Mouse (Mus musculus) c-Kit-positive CD71-positive TER-119-positive erythroid progenitor cells, embryonic 14.5 days (primary cell): ENCODE measurements around the gene Tmem239.

Experiments
- DNase-seq: peaks from one replicate; pipeline ENCODE4 v3.0.0-alpha.2; 2013; ENCODE audit warnings: low spot score

Tmem239 gene

DNA sequence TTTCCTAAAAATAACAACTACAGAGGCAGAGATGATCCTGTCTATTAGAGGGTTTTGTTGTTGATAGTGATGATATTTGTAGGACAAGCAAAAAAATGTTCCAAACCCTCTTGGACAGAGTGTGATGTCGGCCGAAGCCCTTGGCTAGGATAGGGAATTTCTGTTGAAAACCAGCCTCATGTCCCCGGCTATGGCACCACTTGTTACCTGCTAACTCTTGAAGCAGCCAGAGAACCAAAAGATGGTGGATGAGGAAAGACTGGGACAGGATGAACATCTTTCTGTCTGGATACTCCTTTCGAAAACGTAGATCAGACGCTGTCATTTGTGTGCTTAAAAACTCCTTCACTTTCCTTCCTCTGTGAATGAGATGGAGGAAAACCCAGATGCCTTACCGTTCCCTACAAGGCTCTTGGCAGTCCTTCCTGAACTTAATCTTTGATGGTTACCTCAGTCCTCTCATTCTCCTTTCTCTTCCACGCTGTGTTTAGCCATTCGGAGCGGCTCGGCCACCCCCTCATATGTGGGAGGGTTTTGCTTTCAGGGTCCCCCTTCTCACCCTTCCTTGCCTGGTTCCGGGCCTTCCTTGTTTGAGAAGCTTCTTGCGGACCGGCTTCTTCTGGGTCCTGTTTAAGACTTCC lies 44.9 kb downstream of the Tmem239 start:
- DNase-seq = no peak

DNA sequence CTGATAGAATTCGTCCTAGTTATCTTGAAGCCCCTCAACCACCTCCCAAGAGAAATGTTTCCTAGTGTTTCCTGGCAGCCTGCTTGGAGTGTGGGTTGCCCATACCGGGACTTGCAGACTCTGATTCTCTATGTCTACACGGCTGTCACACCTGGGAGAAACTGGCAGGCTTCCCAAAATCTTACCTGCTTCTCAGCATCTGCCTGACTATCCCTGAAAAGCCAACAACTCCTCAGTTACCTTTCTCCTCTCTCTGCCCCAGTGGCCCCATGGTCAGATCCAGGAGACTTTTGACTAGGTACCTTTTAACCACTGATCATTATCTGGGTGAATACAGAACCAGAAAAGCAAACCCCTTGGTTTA lies 45.4 kb downstream of the Tmem239 start:
- DNase-seq = no peak

DNA sequence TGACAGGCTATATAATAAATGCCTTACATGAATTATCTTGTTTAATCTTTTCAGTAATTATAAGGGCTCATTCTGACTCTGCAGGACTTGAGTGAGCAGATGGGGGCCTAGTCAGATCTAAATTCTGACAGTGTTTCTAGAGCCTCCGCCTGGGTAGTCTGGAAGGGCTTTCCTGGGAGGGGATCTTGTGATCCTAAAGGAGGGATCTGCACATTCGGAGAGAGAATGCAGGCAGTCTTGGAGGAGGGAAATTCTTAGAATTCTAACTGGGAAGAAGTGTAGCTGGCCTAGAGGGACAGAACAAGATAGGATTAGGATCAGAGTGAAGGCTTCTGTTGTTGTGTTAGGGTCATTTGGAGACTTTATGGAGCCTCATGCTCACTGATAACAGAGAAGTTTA lies 46.0 kb downstream of the Tmem239 start:
- DNase-seq = no peak

DNA sequence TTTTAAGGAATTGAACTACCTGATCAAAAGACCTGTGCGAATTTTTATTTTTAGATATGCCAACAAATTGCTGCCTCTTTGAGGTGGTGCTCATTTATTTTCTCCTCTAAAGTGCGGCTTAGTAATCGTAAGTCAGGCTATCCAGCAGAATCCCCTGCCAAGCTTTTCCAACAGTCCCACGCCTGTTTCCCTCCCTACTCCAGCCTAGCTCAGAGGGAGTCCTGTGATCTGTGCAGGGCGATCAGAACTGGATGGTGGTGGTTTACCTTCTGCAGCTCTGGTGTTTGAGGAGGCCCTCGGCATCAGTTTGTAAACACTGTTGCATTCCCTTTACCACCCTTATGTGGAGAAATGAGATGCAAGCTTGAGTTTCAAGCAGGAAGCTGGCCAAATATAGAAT lies 47.1 kb downstream of the Tmem239 start:
- DNase-seq = no peak

DNA sequence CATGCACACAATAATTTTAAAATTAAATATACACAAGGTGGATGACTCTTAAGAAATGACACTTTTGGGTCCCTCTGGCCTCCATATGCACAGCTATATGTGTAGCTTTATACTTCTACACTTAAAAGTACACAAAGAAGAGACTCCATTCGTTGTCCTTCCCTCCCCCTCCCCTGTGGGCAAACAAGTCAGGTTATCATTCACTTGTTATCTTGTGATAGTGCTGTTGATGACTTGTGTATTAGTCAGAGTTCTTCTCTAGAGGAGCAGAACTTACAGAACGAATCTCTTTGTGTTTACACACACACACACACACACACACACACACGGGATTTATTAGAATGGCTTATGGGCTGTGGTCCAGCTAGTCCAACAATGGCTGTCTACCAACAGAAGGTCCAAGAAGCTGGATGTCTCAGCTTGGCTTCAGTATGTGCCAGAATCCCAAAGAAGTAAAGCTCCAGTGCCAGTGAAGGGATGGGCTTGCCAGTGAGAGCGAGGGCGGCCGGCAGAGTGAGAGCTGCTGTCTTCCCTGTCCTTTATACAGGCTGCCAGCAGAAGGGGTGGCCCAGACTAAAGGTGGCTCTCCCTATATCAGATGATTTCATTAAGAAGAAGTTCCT lies 48.6 kb downstream of the Tmem239 start:
- DNase-seq = no peak
